Mouse (Mus musculus): ENCODE data around the gene Slc9a5. TPM values are rescaled to one million over a fixed set of nuclear protein-coding genes. Genes with fewer than 3 reads are reported as not detected.

Slc9a5 gene
- total and polyA plus RNA-seq, 3 experiments: 0.49 to 0.99 (median 0.68) TPM

GRCm38 (mm10) chr8:105373032-105373431 lies 24.4 kb downstream of the Slc9a5 start, which contains the start of gene Plekhg4:
Plekhg4 (plus strand) TSS chr8:105373274.
- Histone ChIP-seq H3K36me3 (replicated peaks) (no peaks in the 10 kb centered on the region), H3K9me3 (replicated peaks) (peaks cover 5% of the 10 kb centered on the region; the same call in 1 of the 2 replicates), H3K4me1 (ENCODE audit: insufficient read depth, low read depth, low read length) (peaks cover 4% of the 10 kb centered on the region; the same call in 1 of the 2 replicates), H3K4me3 (ENCODE audit: low read depth, low read length) (no peak within 1 kb of the TSS), H3K27me3 (ENCODE audit: insufficient read depth, low read length) (peaks cover 46% of the 10 kb centered on the region)
- TF ChIP-seq GATA1 (IDR thresholded peaks at IDR 0.05; ENCODE audit: borderline replicate concordance, low read length): no peak
- TF ChIP-seq POLR2AphosphoS5 (IDR thresholded peaks at IDR 0.05; ENCODE audit: insufficient replicate concordance, low read depth, low read length): no peak
- TF ChIP-seq CTCF (IDR thresholded peaks at IDR 0.05; ENCODE audit: low read depth, low read length): no peak
- TF ChIP-seq GATA2 (IDR thresholded peaks at IDR 0.05; ENCODE audit: borderline replicate concordance, low read depth, low read length): no peak
- no peak for TF ChIP-seq TAL1 (conservative IDR thresholded peaks at IDR 0.05; ENCODE audit: low read depth, low read length)
- no peak for DNase-seq (ENCODE audit: low spot score)
- ATAC-seq (ENCODE audit: extremely low read depth, insufficient number of reproducible peaks, low FRiP score, poor library complexity, severe bottlenecking): no peak

GRCm38 (mm10) chr8:105374513-105374966 lies 25.9 kb downstream of the Slc9a5 start:
- H3K4me3 ChIP-seq (ENCODE audit: low read depth, low read length): no peak overlapping the region
- no peak for ATAC-seq (ENCODE audit: extremely low read depth, insufficient number of reproducible peaks, low FRiP score, poor library complexity, severe bottlenecking)

GRCm38 (mm10) chr8:105378673-105379072 lies 30.0 kb downstream of the Slc9a5 start:
- no peak for DNase-seq (ENCODE audit: low spot score)
- Histone ChIP-seq H3K36me3 (replicated peaks) (no peaks in the 10 kb centered on the region), H3K27me3 (ENCODE audit: insufficient read depth, low read length) (peaks cover 54% of the 10 kb centered on the region), H3K4me3 (ENCODE audit: low read depth, low read length) (no peak overlapping the region), H3K9me3 (replicated peaks) (peaks cover 5% of the 10 kb centered on the region; the same call in 1 of the 2 replicates), H3K4me1 (ENCODE audit: insufficient read depth, low read depth, low read length) (no peaks in the 10 kb centered on the region)
- no peak for TF ChIP-seq GATA2 (IDR thresholded peaks at IDR 0.05; ENCODE audit: borderline replicate concordance, low read depth, low read length)
- no peak for TF ChIP-seq CTCF (IDR thresholded peaks at IDR 0.05; ENCODE audit: low read depth, low read length)
- TF ChIP-seq GATA1 (IDR thresholded peaks at IDR 0.05; ENCODE audit: borderline replicate concordance, low read length): no peak
- no peak for TF ChIP-seq POLR2AphosphoS5 (IDR thresholded peaks at IDR 0.05; ENCODE audit: insufficient replicate concordance, low read depth, low read length)
- TF ChIP-seq TAL1 (conservative IDR thresholded peaks at IDR 0.05; ENCODE audit: low read depth, low read length): no peak
- no peak for ATAC-seq (ENCODE audit: extremely low read depth, insufficient number of reproducible peaks, low FRiP score, poor library complexity, severe bottlenecking)

More at GRCm38 (mm10) chr8:105374513-105374966, 25.9 kb downstream of the Slc9a5 start:
- Histone ChIP-seq H3K4me1 (ENCODE audit: insufficient read depth, low read depth, low read length) (peaks cover 4% of the 10 kb centered on the region; the same call in 1 of the 2 replicates), H3K36me3 (replicated peaks) (no peaks in the 10 kb centered on the region), H3K27me3 (ENCODE audit: insufficient read depth, low read length) (peaks cover 46% of the 10 kb centered on the region), H3K9me3 (replicated peaks) (peaks cover 5% of the 10 kb centered on the region; the same call in 1 of the 2 replicates)
- DNase-seq (ENCODE audit: low spot score): no peak
- no peak for TF ChIP-seq GATA2 (IDR thresholded peaks at IDR 0.05; ENCODE audit: borderline replicate concordance, low read depth, low read length)
- TF ChIP-seq TAL1 (conservative IDR thresholded peaks at IDR 0.05; ENCODE audit: low read depth, low read length): no peak
- TF ChIP-seq POLR2AphosphoS5 (IDR thresholded peaks at IDR 0.05; ENCODE audit: insufficient replicate concordance, low read depth, low read length): no peak
- TF ChIP-seq GATA1 (IDR thresholded peaks at IDR 0.05; ENCODE audit: borderline replicate concordance, low read length): no peak
- no peak for TF ChIP-seq CTCF (IDR thresholded peaks at IDR 0.05; ENCODE audit: low read depth, low read length)

- no peak for ATAC-seq (ENCODE audit: extremely low read depth, insufficient number of reproducible peaks, low FRiP score, poor library complexity, severe bottlenecking)
- no peak for DNase-seq (ENCODE audit: low spot score)
- Histone ChIP-seq H3K36me3 (replicated peaks) (no peaks in the 10 kb centered on the region), H3K9me3 (replicated peaks) (no peaks in the 10 kb centered on the region), H3K4me3 (ENCODE audit: low read depth, low read length) (no peak overlapping the region), H3K4me1 (ENCODE audit: insufficient read depth, low read depth, low read length) (no peaks in the 10 kb centered on the region), H3K27me3 (ENCODE audit: insufficient read depth, low read length) (peaks cover 53% of the 10 kb centered on the region)
- TF ChIP-seq POLR2AphosphoS5 (IDR thresholded peaks at IDR 0.05; ENCODE audit: insufficient replicate concordance, low read depth, low read length) (no peak), TAL1 (conservative IDR thresholded peaks at IDR 0.05; ENCODE audit: low read depth, low read length) (no peak), CTCF (IDR thresholded peaks at IDR 0.05; ENCODE audit: low read depth, low read length) (no peak), GATA1 (IDR thresholded peaks at IDR 0.05; ENCODE audit: borderline replicate concordance, low read length) (no peak)
These were observed 31.7 kb downstream of the Slc9a5 start for GRCm38 (mm10) chr8:105380308-105380707.

GRCm38 (mm10) chr8:105384070-105384469 lies 35.4 kb downstream of the Slc9a5 start:
- peaks cover 41% of the 10 kb centered on the region for H3K27me3 ChIP-seq (ENCODE audit: insufficient read depth, low read length)
- no peak for DNase-seq (ENCODE audit: low spot score)
- no peaks in the 10 kb centered on the region for H3K4me1 ChIP-seq (ENCODE audit: insufficient read depth, low read depth, low read length)
- ATAC-seq (ENCODE audit: extremely low read depth, insufficient number of reproducible peaks, low FRiP score, poor library complexity, severe bottlenecking): no peak
- H3K36me3 ChIP-seq (replicated peaks): no peaks in the 10 kb centered on the region
- H3K9me3 ChIP-seq (replicated peaks): no peaks in the 10 kb centered on the region
- no peak overlapping the region for H3K4me3 ChIP-seq (ENCODE audit: low read depth, low read length)
- TF ChIP-seq CTCF (IDR thresholded peaks at IDR 0.05; ENCODE audit: low read depth, low read length) (no peak), POLR2AphosphoS5 (IDR thresholded peaks at IDR 0.05; ENCODE audit: insufficient replicate concordance, low read depth, low read length) (no peak), GATA1 (IDR thresholded peaks at IDR 0.05; ENCODE audit: borderline replicate concordance, low read length) (no peak), TAL1 (conservative IDR thresholded peaks at IDR 0.05; ENCODE audit: low read depth, low read length) (no peak), GATA2 (IDR thresholded peaks at IDR 0.05; ENCODE audit: borderline replicate concordance, low read depth, low read length) (no peak)

GRCm38 (mm10) chr8:105387151-105387550 lies 38.5 kb downstream of the Slc9a5 start:
- H3K36me3 ChIP-seq (replicated peaks): no peaks in the 10 kb centered on the region
- no peak overlapping the region for H3K4me3 ChIP-seq (ENCODE audit: low read depth, low read length)
- TF ChIP-seq TAL1 (conservative IDR thresholded peaks at IDR 0.05; ENCODE audit: low read depth, low read length) (no peak), GATA1 (IDR thresholded peaks at IDR 0.05; ENCODE audit: borderline replicate concordance, low read length) (no peak), CTCF (IDR thresholded peaks at IDR 0.05; ENCODE audit: low read depth, low read length) (no peak), POLR2AphosphoS5 (IDR thresholded peaks at IDR 0.05; ENCODE audit: insufficient replicate concordance, low read depth, low read length) (no peak), GATA2 (IDR thresholded peaks at IDR 0.05; ENCODE audit: borderline replicate concordance, low read depth, low read length) (no peak)
- DNase-seq (ENCODE audit: low spot score): no peak
- peaks cover 34% of the 10 kb centered on the region for H3K27me3 ChIP-seq (ENCODE audit: insufficient read depth, low read length)
- no peaks in the 10 kb centered on the region for H3K9me3 ChIP-seq (replicated peaks)
- no peaks in the 10 kb centered on the region for H3K4me1 ChIP-seq (ENCODE audit: insufficient read depth, low read depth, low read length)
- ATAC-seq (ENCODE audit: extremely low read depth, insufficient number of reproducible peaks, low FRiP score, poor library complexity, severe bottlenecking): no peak

Measured in G1E (cell line).